17 mouse cellular contexts compared by ENCODE assay signal in genomic region chrX:52072410-52072809, GRCm38 (mm10).
"Had no signal": no experiment of that assay in that cellular context is flagged by ENCODE, and none has a peak within 500 bp of the region (broad histone marks: within the 10 kb centered on the region; RNA-seq: fewer than 3 reads in every experiment).

No protein-coding gene starts in this region.

- H3K9me3 ChIP-seq: lung, embryonic 15.5 days; megakaryocyte, embryonic 14.5 days; midbrain, embryonic 13.5 days; midbrain, embryonic 15.5 days; neural tube, embryonic 12.5 days; stomach, embryonic 15.5 days had no signal

- H3K27ac ChIP-seq: lung, embryonic 15.5 days; macrophage; midbrain, embryonic 13.5 days; midbrain, embryonic 15.5 days; neural tube, embryonic 12.5 days; stomach, embryonic 15.5 days; stomach, postnatal 0 days had no signal

- H3K9ac ChIP-seq: lung, embryonic 15.5 days; midbrain, embryonic 13.5 days; midbrain, embryonic 15.5 days; neural tube, embryonic 12.5 days; stomach, embryonic 15.5 days had no signal

- H3K36me3 ChIP-seq: lung, embryonic 15.5 days; midbrain, embryonic 13.5 days; midbrain, embryonic 15.5 days; neural tube, embryonic 12.5 days; stomach, embryonic 15.5 days had no signal

- H3K4me3 ChIP-seq: lung, embryonic 15.5 days; megakaryocyte, embryonic 14.5 days; midbrain, embryonic 13.5 days; midbrain, embryonic 15.5 days; neural tube, embryonic 12.5 days; stomach, embryonic 15.5 days had no signal

- ATAC-seq: lung, postnatal 0 days; midbrain, embryonic 13.5 days; midbrain, embryonic 15.5 days had no signal

- DNase-seq: lung, adult 2 months; lung, postnatal 14 days; lung, postnatal 36 days; right cerebral cortex, postnatal 14 days; thymus, adult 2 months; thymus, postnatal 25 days; thymus, postnatal 4 days had no signal

- H3K27me3 ChIP-seq: lung, embryonic 15.5 days; midbrain, embryonic 13.5 days; midbrain, embryonic 15.5 days; neural tube, embryonic 12.5 days; stomach, embryonic 15.5 days had no signal

- H3K4me2 ChIP-seq: lung, embryonic 15.5 days; midbrain, embryonic 11.5 days; midbrain, embryonic 13.5 days; midbrain, embryonic 15.5 days; neural tube, embryonic 12.5 days; stomach, embryonic 15.5 days had no signal

- H3K4me1 ChIP-seq: lung, embryonic 15.5 days; megakaryocyte, embryonic 14.5 days; midbrain, embryonic 13.5 days; midbrain, embryonic 15.5 days; neural tube, embryonic 12.5 days; stomach, embryonic 15.5 days had no signal
